Mouse (Mus musculus) cerebellum, adult 11 months (tissue): ENCODE measurements around the gene Ttll9.

Experiments used
- DNase-seq: peaks from one replicate; pipeline ENCODE4 v3.0.0; 2022

The Ttll9 gene

DNA sequence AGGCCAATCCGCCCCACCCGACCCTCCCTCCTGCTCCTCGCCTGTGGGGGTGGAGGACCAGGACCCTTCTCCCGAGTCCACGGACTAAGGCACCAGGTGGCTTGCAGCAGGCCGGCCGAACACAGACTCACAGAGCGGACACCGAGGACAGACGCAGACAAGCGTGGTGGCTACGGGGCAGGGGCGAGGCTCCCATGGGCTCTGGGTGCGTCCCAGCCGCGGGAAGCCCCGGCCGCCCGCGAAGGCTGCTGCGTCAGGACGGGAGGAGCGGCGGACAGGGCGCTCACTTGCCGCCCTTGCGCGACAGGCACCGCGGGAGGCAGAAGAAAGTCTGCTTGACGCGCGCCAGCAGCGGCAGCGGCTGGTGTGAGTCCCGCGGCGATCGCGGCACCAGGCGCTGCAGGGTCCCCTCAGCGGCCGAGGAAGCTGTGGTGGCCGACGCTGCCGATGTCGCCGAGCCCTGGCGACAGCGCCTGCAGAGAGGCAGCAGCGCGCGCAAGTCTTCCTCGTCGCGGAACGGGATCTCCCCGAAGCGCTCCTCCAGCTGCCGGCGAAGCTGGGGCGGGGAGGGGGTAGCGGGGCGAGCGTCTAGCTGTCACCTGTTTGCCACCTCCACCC is 19.3 kb upstream of the Ttll9 start:
- no peak for DNase-seq

GRCm38 (mm10) chr2:152943568-152943967 is 18.7 kb upstream of the Ttll9 start:
- no peak for DNase-seq

GRCm38 (mm10) chr2:152944013-152944412 is 18.3 kb upstream of the Ttll9 start:
- DNase-seq: no peak

DNA sequence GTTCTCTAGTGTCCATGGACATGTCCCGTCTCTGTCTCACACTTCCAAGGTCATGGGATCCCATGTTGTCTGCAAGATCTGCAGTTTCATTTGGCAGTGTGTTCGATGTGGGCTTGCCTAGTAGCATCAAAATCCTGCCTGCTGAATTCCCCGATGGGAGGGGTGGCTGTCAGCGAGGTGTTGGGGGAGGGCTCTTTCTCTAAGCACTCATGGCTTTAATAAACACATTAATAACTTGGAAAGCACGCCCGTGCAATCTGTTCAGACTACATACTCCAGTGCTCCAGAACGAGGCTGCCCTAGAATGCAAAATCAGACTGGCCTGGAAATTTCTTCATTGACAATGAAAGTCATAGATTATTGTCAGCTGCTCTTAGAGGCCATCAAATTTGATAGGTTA is 15.2 kb upstream of the Ttll9 start:
- DNase-seq: no peak

DNA sequence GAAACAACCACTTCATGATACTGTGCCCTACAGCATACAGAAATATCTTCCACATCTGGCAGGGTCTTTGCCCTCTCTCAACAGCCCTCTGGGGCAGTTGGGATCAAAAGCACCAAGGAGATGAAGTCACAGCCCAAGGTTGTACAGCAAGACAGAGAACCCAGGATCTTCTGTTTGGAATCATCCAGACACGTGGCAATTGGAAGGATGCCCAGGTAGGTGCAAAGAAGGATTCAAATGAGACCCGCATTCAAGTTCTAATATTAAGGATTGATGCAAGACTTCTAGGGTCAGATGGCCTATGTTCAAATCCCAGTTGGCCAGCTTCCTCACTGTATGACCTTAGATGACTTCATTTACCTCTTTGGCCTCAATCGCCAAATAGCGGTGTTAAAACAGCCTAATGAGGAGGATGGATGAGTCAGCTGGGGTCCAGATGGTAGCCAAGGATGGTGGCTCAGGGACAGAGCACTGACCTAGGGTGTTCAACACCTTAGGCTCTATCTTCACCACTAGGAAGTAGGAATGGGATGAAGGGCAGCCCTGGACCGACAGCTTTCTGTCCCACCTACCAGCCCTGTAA is 13.8 kb upstream of the Ttll9 start:
- DNase-seq: no peak

- no peak for DNase-seq
Measured at GRCm38 (mm10) chr2:152950358-152951064, 11.8 kb upstream of the Ttll9 start.

DNA sequence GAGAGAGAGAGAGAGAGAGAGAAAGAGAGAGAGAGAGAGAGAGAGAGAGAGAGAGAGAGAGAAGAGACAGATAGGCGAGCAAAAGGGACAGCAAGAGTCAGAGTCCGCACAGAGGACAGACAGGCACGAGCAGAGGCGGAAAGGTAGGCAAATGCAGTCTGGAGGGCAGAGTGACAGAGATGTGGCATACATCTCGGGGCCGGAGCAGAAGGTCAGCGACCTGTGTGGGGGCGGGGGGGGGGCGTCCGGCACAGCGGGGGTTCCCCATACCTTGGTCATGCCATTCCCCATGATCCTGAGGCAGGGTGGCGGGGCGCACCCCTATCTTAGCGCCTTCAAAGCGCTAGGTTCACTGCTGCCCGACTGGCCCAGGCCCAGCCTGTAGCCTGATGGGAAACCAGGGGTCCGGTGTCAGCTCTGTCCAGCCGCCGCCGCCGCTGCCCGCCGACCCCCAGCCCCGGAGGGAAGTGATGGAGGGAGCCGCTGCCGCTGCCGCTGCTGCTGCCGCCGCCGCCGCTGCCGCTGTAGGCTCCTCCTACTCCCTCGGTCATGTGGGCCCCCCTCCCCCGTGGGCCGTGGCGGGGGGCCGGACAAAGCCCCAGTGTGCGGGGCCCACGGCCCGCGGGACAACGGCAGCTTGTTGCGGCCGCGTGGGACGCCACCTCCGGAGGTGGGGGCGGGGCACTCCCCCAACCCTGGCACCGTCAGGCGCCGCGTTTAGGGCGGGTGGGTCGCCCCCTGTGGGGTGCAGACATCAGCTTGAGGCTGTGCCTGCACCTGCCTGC is 11.0 kb upstream of the Ttll9 start, which contains the start of gene Dusp15:
Gene Dusp15 (minus strand): TSS at position 634 of the 785 bp plus-strand sequence.
- DNase-seq: peak; percentile 59

GRCm38 (mm10) chr2:152951850-152952720 is 10.2 kb upstream of the Ttll9 start:
- DNase-seq: no peak

- DNase-seq: no peak
Measured at GRCm38 (mm10) chr2:152958116-152958515, 4.2 kb upstream of the Ttll9 start.

GRCm38 (mm10) chr2:152965555-152965954 is 3.3 kb downstream of the Ttll9 start:
- no peak for DNase-seq

GRCm38 (mm10) chr2:152976991-152977390 is 14.7 kb downstream of the Ttll9 start:
- DNase-seq: no peak

- no peak for DNase-seq
Measured at GRCm38 (mm10) chr2:152985582-152985981, 23.3 kb downstream of the Ttll9 start.

- DNase-seq: no peak
Measured at GRCm38 (mm10) chr2:152991529-152991928, 29.2 kb downstream of the Ttll9 start.

DNA sequence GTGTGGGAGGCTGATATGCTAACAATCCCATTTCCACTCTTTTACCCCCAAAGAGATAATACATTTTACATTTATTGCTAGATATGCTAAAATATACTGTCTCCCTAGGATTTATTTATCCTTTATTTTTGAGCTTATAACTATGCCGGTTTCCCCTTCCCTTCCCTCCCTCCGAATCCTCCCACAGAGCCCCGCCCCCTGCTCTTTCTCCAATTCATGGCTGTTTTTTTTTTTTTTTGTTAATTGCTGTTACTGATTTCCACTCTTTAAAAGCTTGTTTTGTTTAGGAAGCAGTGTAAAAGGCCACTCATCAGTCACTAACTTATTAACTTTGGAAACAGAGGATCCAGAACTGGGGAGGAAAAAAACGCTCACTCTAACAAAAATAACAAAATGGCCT is 34.8 kb downstream of the Ttll9 start:
- DNase-seq: no peak

GRCm38 (mm10) chr2:153002492-153003248 is 40.4 kb downstream of the Ttll9 start:
- no peak for DNase-seq

DNA sequence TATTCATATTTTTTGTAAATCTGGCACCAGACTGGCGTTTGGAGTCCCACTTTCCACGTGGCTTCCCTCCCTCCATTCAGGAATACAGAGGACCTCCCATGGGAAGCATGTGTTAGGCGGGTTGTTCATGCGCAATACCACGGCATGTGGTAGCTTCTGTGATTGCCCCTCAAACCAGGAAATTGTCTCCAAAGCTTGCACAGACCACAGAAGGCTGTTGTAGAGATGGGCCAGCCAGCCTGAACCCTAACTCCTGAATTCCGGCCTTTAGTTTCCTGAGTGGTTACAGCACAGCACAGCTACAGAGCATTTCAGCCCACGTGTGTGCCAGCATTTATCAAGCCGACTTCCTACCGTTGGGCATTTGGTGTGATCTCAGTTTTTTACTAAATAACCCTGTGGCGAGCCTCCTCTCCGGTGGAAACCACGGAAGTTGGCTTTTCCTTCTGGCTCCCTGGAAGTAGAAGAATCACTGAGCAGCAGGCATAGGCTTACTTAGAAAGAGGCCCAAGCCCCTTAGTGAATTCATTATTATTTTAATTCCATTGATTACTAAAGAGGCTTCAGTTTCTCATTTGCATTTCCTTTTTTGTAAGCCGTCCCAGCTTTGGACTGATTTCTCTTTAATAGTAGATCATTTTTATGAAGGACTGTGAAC is 41.5 kb downstream of the Ttll9 start:
- no peak for DNase-seq

DNA sequence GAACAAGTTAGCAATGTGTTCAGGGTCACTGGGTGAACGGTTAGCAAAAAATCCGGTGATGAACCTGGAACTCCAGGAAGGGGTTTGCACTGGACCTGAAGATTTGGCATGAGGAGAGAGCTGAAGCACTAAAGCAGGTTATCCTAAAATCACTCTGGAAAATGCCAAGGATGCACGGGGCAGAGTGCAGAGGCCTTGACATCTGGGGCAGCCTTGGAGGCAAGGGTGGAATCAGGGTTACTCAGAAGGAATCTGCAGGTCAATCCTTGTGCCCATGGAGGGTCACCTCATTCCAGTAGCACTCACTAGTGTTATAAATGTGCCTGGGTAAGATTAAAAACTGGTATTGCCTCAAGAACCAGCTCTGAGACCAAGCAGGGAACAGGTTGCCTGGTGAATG is 43.7 kb downstream of the Ttll9 start:
- DNase-seq: no peak

GRCm38 (mm10) chr2:153009192-153009973 is 47.1 kb downstream of the Ttll9 start:
- no peak for DNase-seq

GRCm38 (mm10) chr2:153013724-153014515 is 51.6 kb downstream of the Ttll9 start:
- DNase-seq: no peak
